Mouse (Mus musculus): ENCODE results near the gene Hoxb1. TPM values are rescaled to one million over a fixed set of nuclear protein-coding genes. Genes with fewer than 3 reads are reported as not detected.
A peak's percentile ranks its signal among the peaks of the same experiment; 100 is the strongest.

The Hoxb1 gene
- polyA plus RNA-seq, 1 experiment from 2014 or later, result not detected

GRCm38 (mm10) chr11:96332105-96332504, 33.4 kb upstream of the Hoxb1 start:
- WGBS, result 2% methylated on average over 8 of the region's 8 CpGs
- Histone ChIP-seq H3K4me2 (ENCODE audit: low read depth, low read length) (peak overlapping the region; percentile 65), H3K27ac (ENCODE audit: low read length) (peak overlapping the region; percentile 95), H3K4me1 (replicated peaks; ENCODE audit: control insufficient read depth, insufficient read depth, low read length) (peaks cover 30% of the 10 kb centered on the region), H3K27me3 (ENCODE audit: control insufficient read depth, insufficient read depth, low read depth, low read length) (peaks cover 35% of the 10 kb centered on the region), H3K9me3 (ENCODE audit: control insufficient read depth, low read length) (no peaks in the 10 kb centered on the region), H3K9ac (ENCODE audit: low read length) (peak overlapping the region; percentile 76), H3K36me3 (ENCODE audit: control insufficient read depth, insufficient read depth, low read length) (no peaks in the 10 kb centered on the region), H3K4me3 (ENCODE audit: low read length) (peak overlapping the region; percentile 59)
- peak; percentile 51 for ATAC-seq (ENCODE audit: low read depth)

- under 1% methylated on average over 30 of the region's 35 CpGs for WGBS
Measured at GRCm38 (mm10) chr11:96332618-96333032, 32.9 kb upstream of the Hoxb1 start.

DNA sequence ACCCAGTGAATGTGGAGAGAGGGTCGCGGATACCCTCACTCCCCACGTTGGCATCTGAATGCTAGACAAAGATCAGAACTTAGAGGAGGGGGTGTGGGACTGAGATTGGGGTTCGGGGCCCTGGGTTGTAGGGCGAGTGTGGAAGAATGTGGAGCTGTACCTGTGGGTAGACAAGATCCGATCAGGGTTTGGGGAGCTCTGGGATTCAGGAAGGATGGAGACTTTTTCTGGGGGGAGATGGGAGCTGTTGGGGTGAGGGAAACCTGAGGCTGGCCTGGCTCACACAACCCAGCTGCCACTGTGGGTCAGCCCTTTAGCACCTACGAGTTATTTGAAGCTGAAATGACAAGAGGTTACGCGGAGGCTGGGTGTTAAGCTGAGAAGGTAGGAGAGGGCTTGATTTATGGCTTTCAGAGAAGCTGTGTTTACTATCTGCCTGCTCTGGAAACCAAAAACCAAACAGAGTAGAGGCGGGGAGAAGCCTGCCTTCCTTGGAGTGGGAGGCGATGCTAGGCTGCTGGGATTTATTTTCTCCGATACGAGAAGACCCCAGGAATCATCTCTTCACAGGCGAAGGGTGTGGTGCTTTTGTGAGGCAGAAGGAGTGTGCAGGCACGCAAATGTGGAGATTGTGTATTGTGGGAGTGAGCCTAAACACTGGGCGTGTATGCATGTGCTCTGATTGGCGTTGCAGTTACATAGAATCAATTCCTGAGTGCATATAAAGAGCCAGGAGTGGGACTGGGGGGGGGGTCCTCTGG, 32.1 kb upstream of the Hoxb1 start:
- H3K4me3 ChIP-seq (ENCODE audit: low read length), result peak overlapping the region; percentile 59
- WGBS, result 10% methylated on average over 17 of the region's 17 CpGs

More at GRCm38 (mm10) chr11:96332618-96333032, 32.9 kb upstream of the Hoxb1 start:
- H3K9me3 ChIP-seq (ENCODE audit: control insufficient read depth, low read length), result no peaks in the 10 kb centered on the region
- peak; percentile 77 for ATAC-seq (ENCODE audit: low read depth)
- peak overlapping the region; percentile 76 for H3K9ac ChIP-seq (ENCODE audit: low read length)
- H3K27me3 ChIP-seq (ENCODE audit: control insufficient read depth, insufficient read depth, low read depth, low read length), result peaks cover 35% of the 10 kb centered on the region
- H3K4me1 ChIP-seq (replicated peaks; ENCODE audit: control insufficient read depth, insufficient read depth, low read length), result peaks cover 29% of the 10 kb centered on the region
- no peaks in the 10 kb centered on the region for H3K36me3 ChIP-seq (ENCODE audit: control insufficient read depth, insufficient read depth, low read length)
- H3K27ac ChIP-seq (ENCODE audit: low read length), result peak overlapping the region; percentile 95
- H3K4me2 ChIP-seq (ENCODE audit: low read depth, low read length), result peak overlapping the region; percentile 65
- H3K4me3 ChIP-seq (ENCODE audit: low read length), result peak overlapping the region; percentile 59

GRCm38 (mm10) chr11:96334002-96334364, 31.6 kb upstream of the Hoxb1 start:
- peak overlapping the region; percentile 65 for H3K4me2 ChIP-seq (ENCODE audit: low read depth, low read length)

More for the DNA sequence above, 32.1 kb upstream of the Hoxb1 start:
- peaks cover 37% of the 10 kb centered on the region for H3K27me3 ChIP-seq (ENCODE audit: control insufficient read depth, insufficient read depth, low read depth, low read length)
- peak overlapping the region; percentile 65 for H3K4me2 ChIP-seq (ENCODE audit: low read depth, low read length)
- no peaks in the 10 kb centered on the region for H3K36me3 ChIP-seq (ENCODE audit: control insufficient read depth, insufficient read depth, low read length)
- peaks cover 32% of the 10 kb centered on the region for H3K4me1 ChIP-seq (replicated peaks; ENCODE audit: control insufficient read depth, insufficient read depth, low read length)
- peak overlapping the region; percentile 95 for H3K27ac ChIP-seq (ENCODE audit: low read length)
- no peaks in the 10 kb centered on the region for H3K9me3 ChIP-seq (ENCODE audit: control insufficient read depth, low read length)
- ATAC-seq (ENCODE audit: low read depth), result no peak
- H3K9ac ChIP-seq (ENCODE audit: low read length), result peak overlapping the region; percentile 76

GRCm38 (mm10) chr11:96334998-96335397, 30.6 kb upstream of the Hoxb1 start:
- Histone ChIP-seq H3K9me3 (ENCODE audit: control insufficient read depth, low read length) (no peaks in the 10 kb centered on the region), H3K4me1 (replicated peaks; ENCODE audit: control insufficient read depth, insufficient read depth, low read length) (peaks cover 29% of the 10 kb centered on the region), H3K36me3 (ENCODE audit: control insufficient read depth, insufficient read depth, low read length) (no peaks in the 10 kb centered on the region), H3K27ac (ENCODE audit: low read length) (peak overlapping the region; percentile 95), H3K4me3 (ENCODE audit: low read length) (peak overlapping the region; percentile 59), H3K4me2 (ENCODE audit: low read depth, low read length) (peak overlapping the region; percentile 65), H3K27me3 (ENCODE audit: control insufficient read depth, insufficient read depth, low read depth, low read length) (peaks cover 40% of the 10 kb centered on the region), H3K9ac (ENCODE audit: low read length) (peak overlapping the region; percentile 76)
- no peak for ATAC-seq (ENCODE audit: low read depth)
- 24% methylated on average over 3 of the region's 3 CpGs for WGBS

More at GRCm38 (mm10) chr11:96334002-96334364, 31.6 kb upstream of the Hoxb1 start:
- H3K4me3 ChIP-seq (ENCODE audit: low read length), result peak overlapping the region; percentile 59
- H3K9ac ChIP-seq (ENCODE audit: low read length), result peak overlapping the region; percentile 76
- no peak for ATAC-seq (ENCODE audit: low read depth)
- H3K4me1 ChIP-seq (replicated peaks; ENCODE audit: control insufficient read depth, insufficient read depth, low read length), result peaks cover 35% of the 10 kb centered on the region
- H3K27ac ChIP-seq (ENCODE audit: low read length), result peak overlapping the region; percentile 95
- no peaks in the 10 kb centered on the region for H3K9me3 ChIP-seq (ENCODE audit: control insufficient read depth, low read length)
- 9% methylated on average over 2 of the region's 2 CpGs for WGBS
- H3K27me3 ChIP-seq (ENCODE audit: control insufficient read depth, insufficient read depth, low read depth, low read length), result peaks cover 40% of the 10 kb centered on the region
- no peaks in the 10 kb centered on the region for H3K36me3 ChIP-seq (ENCODE audit: control insufficient read depth, insufficient read depth, low read length)

DNA sequence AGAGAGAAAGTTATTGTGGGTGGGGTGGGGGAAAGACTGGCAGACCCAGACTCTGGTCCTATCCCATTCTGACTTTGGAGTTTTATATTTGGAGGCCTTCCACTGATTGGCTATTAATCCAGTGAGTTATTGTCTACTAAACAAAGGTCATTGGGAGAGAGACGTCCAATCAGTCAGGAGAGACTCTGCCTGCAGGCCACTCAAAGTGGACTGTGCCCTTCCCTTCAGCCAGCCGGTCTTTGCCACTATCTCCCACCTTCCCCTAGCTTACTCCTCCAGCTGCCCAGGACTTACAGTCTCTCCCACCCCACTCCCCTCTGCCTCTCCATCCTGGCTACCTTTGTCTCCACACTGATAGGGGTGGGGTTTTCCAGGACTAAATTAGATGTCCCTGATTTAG, 29.0 kb upstream of the Hoxb1 start:
- 32% methylated on average over 2 of the region's 2 CpGs for whole genome bisulfite sequencing
- Histone ChIP-seq H3K9ac (ENCODE audit: low read length) (peak overlapping the region; percentile 77), H3K4me2 (ENCODE audit: low read depth, low read length) (peak overlapping the region; percentile 65), H3K27ac (ENCODE audit: low read length) (peak overlapping the region; percentile 93), H3K36me3 (ENCODE audit: control insufficient read depth, insufficient read depth, low read length) (no peaks in the 10 kb centered on the region), H3K4me3 (ENCODE audit: low read length) (peak overlapping the region; percentile 26), H3K27me3 (ENCODE audit: control insufficient read depth, insufficient read depth, low read depth, low read length) (peaks cover 39% of the 10 kb centered on the region), H3K9me3 (ENCODE audit: control insufficient read depth, low read length) (no peaks in the 10 kb centered on the region), H3K4me1 (replicated peaks; ENCODE audit: control insufficient read depth, insufficient read depth, low read length) (peaks cover 26% of the 10 kb centered on the region)
- 0 out of 2 replicates have a peak, but pooled peaks have one; percentile 2 for ATAC-seq (ENCODE audit: low read depth)

- peak overlapping the region; percentile 26 for H3K4me3 ChIP-seq (ENCODE audit: low read length)
- H3K9ac ChIP-seq (ENCODE audit: low read length), result peak overlapping the region; percentile 77
- H3K36me3 ChIP-seq (ENCODE audit: control insufficient read depth, insufficient read depth, low read length), result no peaks in the 10 kb centered on the region
- H3K27ac ChIP-seq (ENCODE audit: low read length), result peak overlapping the region; percentile 93
- peak overlapping the region; percentile 65 for H3K4me2 ChIP-seq (ENCODE audit: low read depth, low read length)
- peaks cover 37% of the 10 kb centered on the region for H3K27me3 ChIP-seq (ENCODE audit: control insufficient read depth, insufficient read depth, low read depth, low read length)
- no peaks in the 10 kb centered on the region for H3K9me3 ChIP-seq (ENCODE audit: control insufficient read depth, low read length)
- no peak for ATAC-seq (ENCODE audit: low read depth)
- peaks cover 26% of the 10 kb centered on the region for H3K4me1 ChIP-seq (replicated peaks; ENCODE audit: control insufficient read depth, insufficient read depth, low read length)
- 24% methylated on average over 6 of the region's 6 CpGs for WGBS
Measured at GRCm38 (mm10) chr11:96337026-96337425, 28.5 kb upstream of the Hoxb1 start.

DNA sequence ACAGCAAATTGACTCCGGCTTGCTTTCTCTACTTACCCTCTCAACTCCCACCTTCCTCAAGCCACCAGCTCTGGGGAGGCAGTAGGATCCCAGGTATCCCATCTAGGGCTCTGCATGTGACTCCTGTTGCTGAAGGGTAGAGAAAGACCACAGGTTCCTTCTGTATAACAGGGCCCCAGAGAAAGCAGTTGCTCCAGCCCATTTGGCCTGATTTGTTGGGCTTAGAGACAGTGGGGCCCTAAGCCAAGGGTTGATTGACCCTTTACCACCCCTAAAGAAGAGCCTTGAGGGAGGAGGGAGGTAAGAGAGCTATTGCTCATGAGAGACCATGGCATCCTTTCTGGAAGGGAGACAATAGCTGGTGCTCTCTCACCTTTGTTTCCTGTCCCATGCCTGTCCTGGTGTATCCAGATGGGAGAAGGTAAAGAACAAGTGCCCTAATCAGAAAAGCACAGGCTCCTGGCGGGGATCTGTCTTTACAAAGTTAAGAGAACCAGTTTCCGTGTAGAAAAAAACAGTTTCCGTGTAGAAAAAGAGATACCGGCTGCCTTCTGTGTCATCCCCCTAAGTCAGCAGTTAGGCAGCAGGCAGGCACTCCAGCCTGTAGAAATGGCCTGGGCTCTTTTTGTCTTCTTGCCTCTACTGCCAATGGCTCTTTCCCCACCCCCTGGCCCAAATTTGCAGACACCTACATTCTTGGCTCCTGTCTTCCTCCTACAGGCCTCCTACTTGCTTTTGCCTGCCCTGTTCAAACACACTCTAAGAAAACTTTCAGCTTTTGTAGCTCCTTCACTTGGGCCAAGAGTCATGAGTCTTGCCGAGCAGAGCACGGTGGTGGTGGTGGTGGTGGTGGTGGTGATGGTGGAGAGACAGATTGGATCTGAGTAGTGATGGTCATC, 26.3 kb upstream of the Hoxb1 start:
- ATAC-seq (ENCODE audit: low read depth), result no peak
- Histone ChIP-seq H3K9me3 (ENCODE audit: control insufficient read depth, low read length) (no peaks in the 10 kb centered on the region), H3K4me2 (ENCODE audit: low read depth, low read length) (peak overlapping the region; percentile 65), H3K36me3 (ENCODE audit: control insufficient read depth, insufficient read depth, low read length) (peaks cover under 1% of the 10 kb centered on the region; the same call in 1 of the 2 replicates), H3K4me3 (ENCODE audit: low read length) (peak overlapping the region; percentile 52), H3K9ac (ENCODE audit: low read length) (peak overlapping the region; percentile 77), H3K27ac (ENCODE audit: low read length) (peak overlapping the region; percentile 93), H3K27me3 (ENCODE audit: control insufficient read depth, insufficient read depth, low read depth, low read length) (peaks cover 37% of the 10 kb centered on the region), H3K4me1 (replicated peaks; ENCODE audit: control insufficient read depth, insufficient read depth, low read length) (peaks cover 26% of the 10 kb centered on the region)
- WGBS, result 27% methylated on average over 7 of the region's 7 CpGs

Measured in lung, embryonic 16.5 days (tissue).